In the genomic region with DNA sequence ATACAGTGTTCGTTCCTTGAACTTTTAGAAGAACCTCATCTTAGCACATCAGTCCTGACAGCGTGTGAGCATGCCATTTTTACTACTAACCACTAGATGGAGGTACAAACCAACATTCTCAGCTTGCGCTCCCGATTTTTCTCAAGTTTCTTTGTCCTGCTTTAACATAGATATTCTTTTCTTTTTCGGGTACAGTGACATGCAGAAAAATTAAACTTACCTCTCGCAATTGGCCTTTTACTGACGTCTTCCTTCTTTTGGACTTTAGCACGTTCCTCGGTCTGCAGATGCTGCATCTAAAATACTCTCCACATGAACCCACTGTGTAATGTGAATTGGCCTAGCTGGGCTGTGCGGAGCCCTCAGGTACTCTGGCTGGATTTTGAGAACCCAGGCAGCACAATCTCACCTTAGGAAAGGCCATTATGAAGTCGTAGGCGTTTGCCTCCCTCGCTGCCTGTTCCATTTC, we compare ENCODE assay signal across 8 mouse cellular contexts. TPM values are rescaled to one million over a fixed set of nuclear protein-coding genes. Genes with fewer than 3 reads are reported as not detected.
DNase-seq lines count a peak whose midpoint lies in the region; ATAC-seq and TF ChIP-seq lines count a peak whose summit lies in the region.

No protein-coding gene starts in this region.

- H3K27me3 ChIP-seq in forebrain, embryonic 11.5 days (ENCODE audit: control insufficient read depth, insufficient read depth, low read length) = no peaks in the 10 kb centered on the region
- no peaks in the 10 kb centered on the region for H3K27me3 ChIP-seq in lung, postnatal 0 days (replicated peaks; ENCODE audit: insufficient read depth, low read length)

- no peak overlapping the region for H3K4me3 ChIP-seq in forebrain, embryonic 11.5 days (ENCODE audit: low read depth, low read length)
- no peak overlapping the region for H3K4me3 ChIP-seq in lung, postnatal 0 days (ENCODE audit: low read depth, low read length)

- peak; percentile 60 for ATAC-seq in forebrain, embryonic 11.5 days (replicated peaks; ENCODE audit: low FRiP score)
- ATAC-seq in lung, postnatal 0 days = no peak

- H3K9me3 ChIP-seq in forebrain, embryonic 11.5 days (ENCODE audit: control insufficient read depth, low read length) = no peaks in the 10 kb centered on the region
- H3K9me3 ChIP-seq in lung, postnatal 0 days (ENCODE audit: low read length) = no peaks in the 10 kb centered on the region

- H3K9ac ChIP-seq in forebrain, embryonic 11.5 days (ENCODE audit: low read length) = peak overlapping the region; percentile 45
- no peak overlapping the region for H3K9ac ChIP-seq in lung, postnatal 0 days (replicated peaks; ENCODE audit: low read depth)

- no peaks in the 10 kb centered on the region for H3K4me1 ChIP-seq in forebrain, embryonic 11.5 days (replicated peaks; ENCODE audit: control insufficient read depth, insufficient read depth, low read length)
- no peaks in the 10 kb centered on the region for H3K4me1 ChIP-seq in lung, postnatal 0 days (ENCODE audit: insufficient read depth, low read depth, low read length)

- no peak overlapping the region for H3K27ac ChIP-seq in forebrain, embryonic 11.5 days (ENCODE audit: low read depth, low read length)
- no peak overlapping the region for H3K27ac ChIP-seq in lung, postnatal 0 days (ENCODE audit: low read length)

- peak overlapping the region; percentile 49 for H3K4me2 ChIP-seq in forebrain, embryonic 11.5 days (ENCODE audit: low read depth, low read length, severe bottlenecking)
- H3K4me2 ChIP-seq in lung, postnatal 0 days (replicated peaks; ENCODE audit: low read depth, low read length) = no peak overlapping the region

- peak; percentile 76 for TF ChIP-seq CTCF in lung, postnatal 0 days (IDR thresholded peaks at IDR 0.05)

- 19% methylated on average over 13 of the region's 13 CpGs for whole genome bisulfite sequencing in forebrain, embryonic 11.5 days
- WGBS in lung, postnatal 0 days = 14% methylated on average over 13 of the region's 13 CpGs

- DNase-seq in cerebellum, postnatal 10 days = peak; percentile 18 to 35
- DNase-seq in cerebellum, adult 11-12 months = no peak
- DNase-seq in MN1 (ENCODE audit: low spot score) = peak; percentile 7
- DNase-seq in forebrain, embryonic 11.5 days (ENCODE audit: low spot score) = peak; percentile 54
- DNase-seq in hindlimb bud, embryonic 11.5 days (ENCODE audit: extremely low spot score, low read depth, low spot score) = peak; percentile 49
- peak; percentile 56 for DNase-seq in lung, postnatal 0 days (ENCODE audit: low spot score)
- DNase-seq in right cerebral cortex, postnatal 10 days (ENCODE audit: low spot score in 2 of 2) = peak; percentile 47 to 58
- DNase-seq in testis, postnatal 10 days (ENCODE audit: low spot score) = no peak

- H3K36me3 ChIP-seq in forebrain, embryonic 11.5 days (ENCODE audit: control insufficient read depth, insufficient read depth, low read length) = no peaks in the 10 kb centered on the region
- no peaks in the 10 kb centered on the region for H3K36me3 ChIP-seq in lung, postnatal 0 days (ENCODE audit: insufficient read depth, low read length)

- TF ChIP-seq EP300 in lung, postnatal 0 days (IDR thresholded peaks at IDR 0.05) = no peak

RNA-seq across cellular contexts. Expression of gene Abcb5, which starts 39.4 kb away (rescaled TPM):
- not detected in 2 replicates for polyA plus RNA-seq in forebrain, embryonic 11.5 days (2014; fragmentation: Nextera tagmentation; extraction: Ambion mirVana)
- polyA plus RNA-seq in lung, postnatal 0 days (2015; fragmentation: Nextera tagmentation; extraction: Ambion mirVana) = not detected in 2 replicates

Comparison
In these comparisons a context has a peak if more than half of its experiments do, and no peak if none do; other contexts are left out.
1. DNase-seq: peak in cerebellum, postnatal 10 days (2 of 2), MN1 (single experiment), forebrain, embryonic 11.5 days (single experiment), hindlimb bud, embryonic 11.5 days (single experiment), lung, postnatal 0 days (single experiment) and right cerebral cortex, postnatal 10 days (2 of 2); none in cerebellum, adult 11-12 months (single experiment) and testis, postnatal 10 days (single experiment).